Mouse (Mus musculus) midbrain, embryonic 10.5 days (tissue): ENCODE results near the gene Spint2. TPM values are rescaled to one million over a fixed set of nuclear protein-coding genes. Genes with fewer than 3 reads are reported as not detected.

Experiments
- DNase-seq: peaks from one replicate; pipeline ENCODE4 v3.0.0-alpha.2; 2017; ENCODE audit warnings: low spot score
- H3K27ac ChIP-seq: fragments of 300-500 bp; sonication (generic); replicated peaks from 2 replicates; pipeline ENCODE4 v1.5.1; 2016; ENCODE audit warnings: mild to moderate bottlenecking
- H3K27me3 ChIP-seq: fragments of 300-500 bp; sonication (generic); 2 replicates; pipeline ENCODE4 v1.6.1; 2016; ENCODE audit warnings: low read depth, mild to moderate bottlenecking; ENCODE audit not compliant: poor library complexity, severe bottlenecking
- H3K36me3 ChIP-seq: fragments of 300-500 bp; sonication (generic); 2 replicates; pipeline ENCODE4 v1.6.1; 2016; ENCODE audit warnings: mild to moderate bottlenecking, moderate library complexity
- H3K4me1 ChIP-seq: fragments of 300-500 bp; sonication (generic); 2 replicates; pipeline ENCODE4 v1.6.1; 2016
- H3K4me3 ChIP-seq: fragments of 300-500 bp; sonication (generic); 2 replicates; pipeline ENCODE4 v1.5.1; 2016; ENCODE audit warnings: mild to moderate bottlenecking, moderate library complexity
- H3K9me3 ChIP-seq: fragments of 300-500 bp; sonication (generic); replicated peaks from 2 replicates; pipeline ENCODE4 v1.6.1; 2016; ENCODE audit warnings: mild to moderate bottlenecking
- WGBS: fragments of 180-500 bp; shearing (Covaris S2); methylation state at CpG from one replicate; pipeline ENCODE4 v1.1.7; 2016; 5-methylcytosine and 5-hydroxymethylcytosine counted together
- polyA plus RNA-seq: library from polyadenylated mRNA; unstranded; fragments of >200 nt; fragmentation: Nextera tagmentation; extraction: Ambion mirVana; gene quantifications from 2 replicates; pipeline ENCODE4 v1.2.1, GENCODE M21; 2016

Spint2 gene
- polyA plus RNA-seq, 1 experiment from 2014 or later: 20.8 TPM

GRCm38 (mm10) chr7:29296998-29297397 is 15.3 kb upstream of the Spint2 start:
- Histone ChIP-seq H3K27me3 (no peaks in the 10 kb centered on the region), H3K9me3 (no peaks in the 10 kb centered on the region), H3K27ac (no peak overlapping the region), H3K4me3 (no peak overlapping the region), H3K36me3 (no peaks in the 10 kb centered on the region), H3K4me1 (peaks cover 34% of the 10 kb centered on the region)
- 13% methylated on average over 10 of the region's 10 CpGs for WGBS
- peak; percentile 70 for DNase-seq

GRCm38 (mm10) chr7:29295861-29296647 is 14.3 kb upstream of the Spint2 start:
- peaks cover 41% of the 10 kb centered on the region for H3K4me1 ChIP-seq
- DNase-seq: peak; percentile 11
- 84% methylated on average over 24 of the region's 24 CpGs for WGBS
- H3K4me3 ChIP-seq: no peak overlapping the region
- H3K27ac ChIP-seq: no peak overlapping the region
- H3K27me3 ChIP-seq: peaks cover under 1% of the 10 kb centered on the region
- H3K36me3 ChIP-seq: no peaks in the 10 kb centered on the region
- H3K9me3 ChIP-seq: no peaks in the 10 kb centered on the region

GRCm38 (mm10) chr7:29294111-29294761 is 12.5 kb upstream of the Spint2 start:
- H3K36me3 ChIP-seq: no peaks in the 10 kb centered on the region
- DNase-seq: no peak
- H3K27me3 ChIP-seq: peaks cover 19% of the 10 kb centered on the region
- no peak overlapping the region for H3K4me3 ChIP-seq
- 65% methylated on average over 13 of the region's 13 CpGs for WGBS
- no peaks in the 10 kb centered on the region for H3K9me3 ChIP-seq
- H3K4me1 ChIP-seq: peaks cover 54% of the 10 kb centered on the region
- H3K27ac ChIP-seq: peak overlapping the region; percentile 87

- peak overlapping the region; percentile 87 for H3K27ac ChIP-seq
- peak overlapping the region; percentile 72 for H3K4me3 ChIP-seq
- H3K27me3 ChIP-seq: peaks cover 22% of the 10 kb centered on the region
- H3K4me1 ChIP-seq: peaks cover 61% of the 10 kb centered on the region
- no peaks in the 10 kb centered on the region for H3K36me3 ChIP-seq
- peak; percentile 44 for DNase-seq
- WGBS: 21% methylated on average over 19 of the region's 19 CpGs
- no peaks in the 10 kb centered on the region for H3K9me3 ChIP-seq
Measured at GRCm38 (mm10) chr7:29293131-29294065, 11.7 kb upstream of the Spint2 start.

- DNase-seq: no peak
- Histone ChIP-seq H3K27me3 (peaks cover 31% of the 10 kb centered on the region), H3K27ac (peak overlapping the region; percentile 87), H3K4me1 (peaks cover 61% of the 10 kb centered on the region), H3K4me3 (peak overlapping the region; percentile 72), H3K9me3 (no peaks in the 10 kb centered on the region), H3K36me3 (no peaks in the 10 kb centered on the region)
- WGBS: 31% methylated on average over 8 of the region's 8 CpGs
Measured at GRCm38 (mm10) chr7:29292458-29293098, 10.9 kb upstream of the Spint2 start.

GRCm38 (mm10) chr7:29291616-29292457 is 10.1 kb upstream of the Spint2 start:
- Histone ChIP-seq H3K36me3 (no peaks in the 10 kb centered on the region), H3K4me3 (peak overlapping the region; percentile 72), H3K27me3 (peaks cover 38% of the 10 kb centered on the region), H3K4me1 (peaks cover 59% of the 10 kb centered on the region), H3K27ac (peak overlapping the region; percentile 87), H3K9me3 (no peaks in the 10 kb centered on the region)
- WGBS: 21% methylated on average over 7 of the region's 7 CpGs
- peak; percentile 68 for DNase-seq

- peak overlapping the region; percentile 72 for H3K4me3 ChIP-seq
- H3K4me1 ChIP-seq: peaks cover 58% of the 10 kb centered on the region
- no peaks in the 10 kb centered on the region for H3K36me3 ChIP-seq
- H3K27me3 ChIP-seq: peaks cover 39% of the 10 kb centered on the region
- no peaks in the 10 kb centered on the region for H3K9me3 ChIP-seq
- 43% methylated on average over 11 of the region's 11 CpGs for WGBS
- no peak for DNase-seq
- peak overlapping the region; percentile 87 for H3K27ac ChIP-seq
Measured at GRCm38 (mm10) chr7:29290691-29291485, 9.2 kb upstream of the Spint2 start.

GRCm38 (mm10) chr7:29289856-29290255 is 8.1 kb upstream of the Spint2 start:
- H3K4me1 ChIP-seq: peaks cover 58% of the 10 kb centered on the region
- H3K27me3 ChIP-seq: peaks cover 45% of the 10 kb centered on the region
- H3K27ac ChIP-seq: peak overlapping the region; percentile 85
- 86% methylated on average over 6 of the region's 6 CpGs for WGBS
- no peak for DNase-seq
- H3K36me3 ChIP-seq: no peaks in the 10 kb centered on the region
- H3K9me3 ChIP-seq: no peaks in the 10 kb centered on the region
- H3K4me3 ChIP-seq: peak overlapping the region; percentile 72

- Histone ChIP-seq H3K27ac (peak within 1 kb of the TSS; percentile 87), H3K27me3 (peaks cover 53% of the 10 kb centered on the region), H3K4me3 (peak within 1 kb of the TSS; percentile 72), H3K4me1 (peaks cover 55% of the 10 kb centered on the region), H3K36me3 (no peaks in the 10 kb centered on the region), H3K9me3 (no peaks in the 10 kb centered on the region)
- peak; percentile 86 for DNase-seq
- WGBS: 1% methylated on average over 59 of the region's 59 CpGs
Measured at GRCm38 (mm10) chr7:29288942-29289638, 7.4 kb upstream of the Spint2 start, which contains the start of gene Ppp1r14a. Gene Ppp1r14a (plus strand): TSS chr7:29289308.

- Histone ChIP-seq H3K4me1 (peaks cover 45% of the 10 kb centered on the region), H3K4me3 (no peak overlapping the region), H3K36me3 (no peaks in the 10 kb centered on the region), H3K9me3 (no peaks in the 10 kb centered on the region), H3K27me3 (peaks cover 62% of the 10 kb centered on the region), H3K27ac (no peak overlapping the region)
- WGBS: 83% methylated on average over 2 of the region's 2 CpGs
- no peak for DNase-seq
Measured at GRCm38 (mm10) chr7:29288079-29288478, 6.4 kb upstream of the Spint2 start.
